Mouse (Mus musculus) CH12F3 (cell line): ENCODE results near the gene Usp36.

Experiments
- in situ Hi-C: fragments of 300-500 bp; cut with MboI; formaldehyde crosslinking; loops from 2 replicates; pipeline ENCODE4 v1.14.3; 2020; ENCODE audit warnings: low sequenced_read_pairs

The Usp36 gene

GRCm38 (mm10) chr11:118225056-118225836, 64.8 kb downstream of the Usp36 start:
- in situ Hi-C loops = loop anchor here (10.0 kb wide), 1 partner anchor 120 kb away; no protein-coding TSS in a partner anchor

DNA sequence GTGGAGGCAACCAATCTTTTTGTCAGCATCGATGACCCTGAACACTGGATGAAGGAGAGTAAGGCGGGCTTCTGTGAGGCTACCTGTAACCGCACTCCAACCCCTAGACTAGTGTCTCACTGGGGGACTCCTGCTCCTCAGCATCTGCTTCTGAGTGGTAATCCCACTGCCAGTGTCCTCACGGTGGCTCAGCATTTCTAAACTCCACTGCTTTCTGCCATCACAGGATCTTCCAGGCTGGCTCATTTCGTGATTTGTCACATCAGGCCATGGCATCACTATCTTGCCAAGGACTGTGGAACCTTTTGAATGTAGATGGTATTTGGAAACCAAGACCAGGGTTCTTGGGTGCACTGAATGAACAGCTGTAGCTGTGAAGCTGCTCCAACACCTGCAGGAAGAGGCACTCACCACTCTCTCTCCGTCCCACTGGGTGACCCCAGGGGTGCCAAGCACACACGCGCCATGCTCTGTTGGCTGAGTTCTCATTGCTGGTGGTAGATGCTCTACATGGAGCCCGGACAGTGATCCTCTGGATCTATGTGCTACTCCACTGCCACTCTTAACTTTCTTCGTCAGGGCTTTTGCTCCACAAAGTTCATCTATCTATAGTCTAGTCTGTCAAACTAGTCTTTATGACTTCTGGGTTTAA, 66.5 kb downstream of the Usp36 start:
- in situ Hi-C loops = loop anchor here (10.0 to 25.0 kb wide), 2 partner anchors 119 to 361 kb away; partner anchors contain the start of genes Tha1 and Tmem235

GRCm38 (mm10) chr11:118222917-118223316, 67.1 kb downstream of the Usp36 start:
- in situ Hi-C loops = loop anchor here (10.0 to 25.0 kb wide), 2 partner anchors 118 to 361 kb away; partner anchors contain the start of genes Tha1 and Tmem235

- in situ Hi-C loops = loop anchor here (10.0 to 25.0 kb wide), 2 partner anchors 118 to 360 kb away; partner anchors contain the start of genes Tha1 and Tmem235
These were observed 67.6 kb downstream of the Usp36 start for GRCm38 (mm10) chr11:118222351-118222885.

DNA sequence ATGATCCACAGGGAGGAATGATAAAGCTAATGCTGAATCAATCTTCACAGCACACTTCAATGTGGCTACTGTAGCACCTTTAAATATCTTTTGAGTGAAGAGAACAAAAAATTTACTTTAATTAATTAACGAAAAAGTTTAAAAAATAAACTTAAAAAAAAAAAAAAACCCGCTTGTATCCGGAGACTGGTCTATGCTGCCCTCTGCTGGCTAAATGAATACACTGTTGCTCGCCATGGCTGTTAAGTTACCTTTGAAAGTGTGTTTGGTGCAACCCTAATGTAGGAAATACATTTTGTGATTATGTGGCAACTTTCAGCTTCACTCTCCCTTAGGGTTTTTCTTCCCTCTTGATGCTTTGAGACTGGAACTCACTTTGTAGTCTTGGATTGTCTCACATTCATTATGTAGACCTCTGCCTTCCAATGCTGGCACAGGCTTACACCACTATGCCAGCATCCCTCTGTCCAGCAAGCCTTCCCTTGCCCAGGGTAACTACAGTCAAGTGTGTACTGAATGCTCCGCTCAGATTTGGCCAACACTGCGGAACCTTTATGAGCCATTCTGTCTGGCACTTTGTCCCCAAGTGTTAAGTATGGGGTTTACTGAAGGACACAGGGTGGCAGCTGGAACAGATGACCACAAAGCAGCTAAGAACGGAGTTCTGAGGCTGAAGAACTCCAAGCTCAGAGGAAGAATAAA, 69.3 kb downstream of the Usp36 start:
- in situ Hi-C loops = loop anchor here (10.0 to 25.0 kb wide), 2 partner anchors 116 to 358 kb away; partner anchors contain the start of genes Tha1 and Tmem235

- in situ Hi-C loops = loop anchor here (25.0 kb wide), 1 partner anchor 357 kb away; the partner anchor contains the start of genes Tha1 and Tmem235
These were observed 71.0 kb downstream of the Usp36 start for GRCm38 (mm10) chr11:118219066-118219465.

GRCm38 (mm10) chr11:118216468-118216867, 73.6 kb downstream of the Usp36 start:
- in situ Hi-C loops = loop anchor here (25.0 kb wide), 1 partner anchor 354 kb away; the partner anchor contains the start of genes Tha1 and Tmem235

GRCm38 (mm10) chr11:118215928-118216458, 74.1 kb downstream of the Usp36 start:
- in situ Hi-C loops = loop anchor here (25.0 kb wide), 1 partner anchor 354 kb away; the partner anchor contains the start of genes Tha1 and Tmem235

DNA sequence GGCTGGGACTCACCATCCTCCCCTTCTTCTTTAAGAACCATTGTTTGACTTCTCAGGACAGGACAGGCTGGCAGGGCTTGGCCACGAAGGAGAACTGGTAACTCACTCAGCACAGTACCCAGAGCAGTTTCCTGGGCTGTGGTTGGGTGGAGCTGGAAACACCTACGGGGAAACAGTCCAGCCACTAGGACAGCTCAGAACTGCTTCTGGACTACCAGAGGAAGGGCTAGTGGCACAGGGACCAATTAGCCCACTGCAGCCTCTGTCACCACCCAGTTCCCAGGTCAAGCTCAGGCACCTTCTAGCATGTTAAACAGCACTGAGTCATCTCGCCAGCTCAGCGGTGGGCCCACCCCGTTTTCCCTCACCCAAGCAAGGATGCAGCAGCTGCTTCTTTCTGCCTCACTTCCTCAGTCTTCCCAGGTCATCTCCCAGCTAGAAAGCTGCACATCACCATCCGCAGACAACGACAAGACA, 77.4 kb downstream of the Usp36 start:
- in situ Hi-C loops = loop anchor here (25.0 kb wide), 1 partner anchor 350 kb away; the partner anchor contains the start of genes Tha1 and Tmem235

DNA sequence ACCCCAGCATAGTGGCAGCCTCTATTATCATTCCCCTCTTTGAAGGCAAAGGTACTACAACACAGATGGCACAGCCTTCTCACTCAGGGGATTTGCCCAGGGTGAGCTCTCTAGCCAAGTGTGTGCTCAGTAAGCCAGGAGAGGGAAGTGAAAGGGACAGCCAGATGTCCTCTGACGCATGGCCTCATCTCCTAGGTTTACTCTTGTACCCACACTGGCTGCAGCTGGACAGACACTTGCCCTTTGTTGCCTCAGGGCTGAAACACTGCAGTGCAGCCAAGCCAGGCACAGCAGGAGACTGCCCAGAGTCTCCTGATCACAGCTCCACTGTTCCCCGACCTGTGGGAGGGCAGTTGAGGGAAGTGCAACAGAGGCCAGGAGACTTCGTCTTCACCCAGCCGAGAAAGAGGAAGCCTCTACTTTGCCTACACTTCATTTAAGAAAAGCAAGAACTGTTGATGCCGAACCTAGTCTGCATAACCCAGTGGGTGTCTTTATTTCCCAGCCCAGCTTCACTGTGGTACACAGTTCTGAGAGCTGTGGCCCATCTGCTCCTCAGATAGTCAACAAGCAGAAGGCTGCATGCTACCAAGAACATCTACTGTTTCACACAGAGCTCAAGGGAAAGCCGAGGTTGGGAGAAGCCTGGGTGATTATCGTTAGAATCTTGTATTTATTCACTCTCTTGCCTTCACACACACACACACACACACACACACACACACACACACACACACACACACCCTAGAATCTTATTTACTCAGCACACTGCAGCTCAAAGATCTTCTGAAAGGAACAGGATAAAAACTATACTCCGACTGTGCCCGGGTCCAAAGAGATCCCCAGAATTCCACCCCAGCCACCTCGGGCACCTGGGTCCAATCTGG, 78.1 kb downstream of the Usp36 start:
- in situ Hi-C loops = loop anchor here (25.0 kb wide), 1 partner anchor 350 kb away; the partner anchor contains the start of genes Tha1 and Tmem235

DNA sequence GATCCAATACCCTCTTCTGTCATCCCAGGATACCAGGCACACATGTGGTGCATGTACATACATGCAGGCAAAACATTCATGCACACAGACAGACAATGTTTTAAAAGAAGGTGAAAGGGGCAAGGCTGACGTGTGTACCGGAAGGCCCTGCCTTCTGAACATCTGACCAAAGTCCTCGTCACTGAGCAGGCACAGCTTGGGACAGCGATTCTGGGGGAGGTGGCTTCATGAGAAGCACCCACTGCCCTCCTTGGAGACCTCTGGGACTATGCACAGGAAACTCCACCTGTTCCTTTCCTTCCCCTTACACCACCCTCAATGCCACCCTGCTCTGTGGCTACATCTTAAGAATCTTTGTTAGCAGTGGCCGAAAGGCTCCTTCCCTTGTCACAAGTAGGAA, 79.1 kb downstream of the Usp36 start:
- in situ Hi-C loops = loop anchor here (25.0 kb wide), 1 partner anchor 349 kb away; the partner anchor contains the start of genes Tha1 and Tmem235

GRCm38 (mm10) chr11:118210116-118210515, 79.9 kb downstream of the Usp36 start:
- in situ Hi-C loops = loop anchor here (25.0 kb wide), 1 partner anchor 348 kb away; the partner anchor contains the start of genes Tha1 and Tmem235
